Mouse (Mus musculus): ENCODE data around the gene Oprd1.
A peak's percentile ranks its signal among the peaks of the same experiment; 100 is the strongest.

Gene Oprd1

DNA sequence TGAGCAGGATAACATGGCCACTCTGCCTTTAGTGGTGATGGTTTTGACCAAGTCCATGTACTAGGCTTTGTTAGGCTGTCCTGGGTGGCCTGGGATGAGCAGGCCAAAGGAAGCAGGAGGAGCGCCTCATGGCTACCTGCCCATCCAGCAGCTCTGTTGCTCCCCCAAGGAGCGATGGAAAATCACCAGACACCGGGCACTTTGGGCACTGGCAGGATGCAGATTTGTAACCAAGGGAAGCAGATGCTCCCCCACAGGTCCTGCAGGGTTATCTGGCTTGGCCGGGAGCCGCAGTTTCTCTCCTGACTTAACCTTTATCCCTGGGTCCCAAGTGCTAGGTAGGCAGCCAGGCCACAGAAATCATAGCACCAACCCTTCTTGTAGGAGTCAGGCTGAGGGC, 10.9 kb downstream of the Oprd1 start:
- no peak for DNase-seq

DNA sequence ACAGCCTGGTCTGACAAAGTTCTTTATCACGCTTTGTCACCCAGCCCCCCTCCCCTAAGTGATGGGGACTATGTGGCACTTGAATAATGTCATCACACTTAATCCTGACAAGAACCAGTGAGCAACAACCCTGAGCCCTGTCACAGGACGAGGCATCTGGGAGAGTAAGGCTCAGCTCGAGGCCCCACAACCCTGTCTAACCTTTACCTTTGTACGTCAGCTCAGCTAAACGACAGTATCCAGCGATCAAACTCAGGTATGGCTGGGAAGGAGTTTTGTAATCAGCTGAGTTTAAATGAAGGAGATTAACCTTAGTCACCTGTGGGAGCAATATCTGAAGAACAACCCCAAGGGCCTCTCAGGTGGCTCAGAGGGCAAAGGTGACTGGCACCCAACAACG, 12.0 kb downstream of the Oprd1 start:
- DNase-seq: no peak

DNA sequence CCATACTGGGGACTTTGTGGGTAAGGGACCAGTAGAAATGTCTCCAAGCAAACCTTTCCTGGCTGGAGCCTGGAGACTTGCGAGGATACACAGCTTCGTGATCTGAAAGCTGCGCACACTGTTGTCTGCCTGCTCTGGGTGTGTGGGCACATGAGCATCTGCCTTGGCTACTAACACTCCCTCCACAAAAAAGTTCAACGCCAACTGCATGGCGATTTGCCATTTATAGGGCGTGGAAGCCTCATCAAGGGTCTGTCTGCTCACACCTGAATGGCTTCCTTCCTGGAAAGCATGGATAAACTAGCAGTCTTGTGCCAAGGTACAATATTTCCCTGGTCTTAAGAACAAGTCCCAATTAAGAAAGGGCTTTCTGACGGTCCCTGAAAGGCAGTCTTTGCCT, 12.5 kb downstream of the Oprd1 start:
- DNase-seq: no peak

DNA sequence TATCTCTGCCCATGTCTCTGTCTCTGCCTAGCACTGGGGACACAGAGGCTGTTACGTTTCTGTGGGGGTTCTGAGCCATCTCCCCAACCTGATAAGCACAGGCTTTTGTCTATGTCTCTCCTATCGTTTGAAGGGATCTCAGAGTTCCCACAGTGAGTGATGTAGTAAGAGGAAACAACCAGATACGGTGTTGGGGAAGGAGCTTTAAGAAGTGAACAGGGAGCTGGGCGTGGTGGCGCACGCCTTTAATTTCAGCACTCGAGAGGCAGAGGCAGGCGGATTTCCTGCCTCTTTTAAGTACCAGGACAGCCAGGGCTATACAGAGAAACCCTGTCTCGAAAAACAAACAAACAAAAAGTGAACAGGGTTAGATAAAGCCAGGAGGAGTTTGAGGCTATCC, 13.2 kb downstream of the Oprd1 start:
- no peak for DNase-seq

DNA sequence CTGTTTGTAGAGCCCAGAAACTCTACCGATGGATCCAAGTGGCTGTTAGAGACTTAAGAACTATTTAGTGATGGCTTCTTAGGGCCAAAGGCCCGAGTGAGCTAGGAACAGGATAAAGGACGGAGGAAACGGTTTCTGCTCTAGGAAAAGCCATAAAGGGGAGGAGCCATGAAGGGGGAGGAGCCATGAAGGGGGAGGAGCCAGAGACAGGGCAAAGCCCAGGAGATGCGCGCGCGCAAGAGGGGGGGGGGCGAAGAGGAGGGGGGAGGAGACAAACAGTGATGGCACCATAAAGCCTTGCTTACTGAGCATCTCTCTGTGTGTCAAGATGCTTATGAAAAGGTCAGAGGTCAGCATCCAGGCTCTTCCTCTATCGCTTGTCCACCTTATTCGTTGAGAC, 13.6 kb downstream of the Oprd1 start:
- DNase-seq: no peak

DNA sequence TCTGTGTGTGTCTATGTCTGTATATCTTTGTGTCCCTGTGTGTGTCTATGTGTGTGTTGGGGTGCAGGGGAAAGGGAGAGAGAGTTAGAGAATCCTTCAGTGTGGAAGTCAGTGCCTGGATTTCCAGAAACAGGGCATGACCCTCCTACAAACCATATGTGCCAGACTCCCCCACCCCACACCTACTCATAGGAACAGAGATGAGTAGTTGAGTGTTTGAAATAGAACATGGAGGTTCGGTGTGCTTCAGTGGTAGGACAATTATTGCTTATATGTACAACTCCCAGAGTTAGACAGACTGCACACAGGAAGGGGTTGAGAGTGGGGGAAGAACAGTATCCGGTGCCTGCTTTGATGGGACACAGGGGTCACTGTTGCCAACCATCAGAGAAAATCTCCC, 14.2 kb downstream of the Oprd1 start:
- no peak for DNase-seq

DNA sequence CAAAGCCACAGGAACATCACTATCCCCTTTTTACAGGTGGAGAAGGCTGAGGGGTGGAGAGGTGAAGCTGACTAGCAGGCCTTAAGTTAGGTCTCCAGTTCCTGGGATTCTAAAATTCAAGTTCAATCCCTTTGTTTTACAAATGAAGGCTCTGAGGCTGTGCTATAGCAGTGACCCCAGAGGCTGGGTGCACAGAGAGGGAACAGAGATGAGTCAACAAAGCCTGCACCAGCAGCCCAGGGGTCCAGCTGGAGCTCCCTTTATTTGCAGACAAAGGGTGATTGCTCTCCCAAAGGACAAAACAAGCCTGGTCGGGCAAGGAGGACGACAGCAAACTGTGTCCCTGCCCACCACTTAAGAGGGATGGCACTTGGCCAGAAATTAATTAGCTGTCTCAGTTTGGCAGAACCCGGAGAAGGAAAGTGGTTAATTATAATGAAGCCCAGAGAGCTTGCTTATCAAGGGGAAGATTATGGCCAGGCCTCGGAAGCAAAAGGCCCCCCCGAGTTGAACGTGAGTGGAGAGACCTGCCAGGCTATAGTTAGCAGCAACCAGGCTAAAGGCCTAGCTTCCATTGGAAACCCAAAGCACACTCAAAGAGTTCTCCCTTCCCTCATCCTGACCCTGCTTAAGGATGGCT, 15.2 kb downstream of the Oprd1 start:
- no peak for DNase-seq

DNA sequence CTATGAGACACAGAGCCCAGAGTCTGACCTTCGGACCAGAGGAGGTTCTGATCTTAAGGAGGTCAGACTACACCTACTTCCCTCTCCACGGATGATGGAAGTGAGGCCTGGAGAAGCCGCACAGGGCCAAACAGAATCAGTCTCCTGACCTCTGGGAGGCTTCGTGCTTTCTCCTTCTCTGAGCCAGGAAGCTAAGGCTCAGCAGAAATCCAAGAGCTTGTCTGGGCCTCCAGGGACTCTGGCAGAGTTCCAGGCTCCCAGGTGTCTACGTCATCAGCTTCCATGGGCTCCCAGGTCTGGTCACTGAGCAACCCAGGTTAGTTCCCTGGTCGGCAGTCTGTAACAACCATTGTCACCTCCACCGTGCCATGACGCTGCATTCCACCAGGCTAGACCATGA, 17.2 kb downstream of the Oprd1 start:
- DNase-seq: peak; percentile 41

DNA sequence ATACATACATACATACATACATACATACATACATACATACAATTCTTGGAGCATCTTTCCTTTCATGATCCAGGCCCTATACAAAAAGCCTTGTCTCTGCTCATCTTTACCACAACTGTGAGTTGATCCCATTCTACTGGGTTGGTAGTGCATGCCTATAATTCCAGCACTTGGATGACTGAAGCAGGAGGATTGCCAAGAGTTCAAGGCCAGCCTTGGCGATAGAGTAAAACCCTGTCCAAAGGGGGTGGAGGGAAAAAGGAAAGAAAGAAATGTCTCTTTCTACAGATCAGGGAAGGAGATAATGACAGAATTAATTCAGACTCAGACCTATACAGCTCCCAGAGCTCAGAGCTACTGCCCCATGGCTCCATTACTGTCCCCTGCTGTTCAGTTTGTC, 21.1 kb downstream of the Oprd1 start:
- DNase-seq: no peak

DNA sequence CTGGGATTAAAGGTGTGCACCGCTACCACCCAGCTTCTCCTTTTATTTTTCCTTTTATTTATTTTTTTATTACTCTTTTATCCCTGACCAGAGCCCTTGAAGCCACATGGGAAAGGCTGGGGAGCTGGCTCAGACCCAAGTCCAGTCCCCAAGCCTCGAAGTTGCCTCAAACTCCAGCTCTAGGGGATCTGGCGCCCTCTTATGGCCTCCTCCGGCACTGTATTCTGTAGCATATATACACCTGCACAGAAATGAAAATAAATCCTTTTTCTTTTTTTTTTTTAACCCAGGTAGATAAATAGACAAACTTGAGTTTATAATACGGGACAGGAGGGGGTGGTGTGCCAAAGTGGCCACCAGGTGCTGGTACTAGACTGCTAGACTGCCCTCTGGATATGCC, 22.6 kb downstream of the Oprd1 start:
- DNase-seq: no peak

DNA sequence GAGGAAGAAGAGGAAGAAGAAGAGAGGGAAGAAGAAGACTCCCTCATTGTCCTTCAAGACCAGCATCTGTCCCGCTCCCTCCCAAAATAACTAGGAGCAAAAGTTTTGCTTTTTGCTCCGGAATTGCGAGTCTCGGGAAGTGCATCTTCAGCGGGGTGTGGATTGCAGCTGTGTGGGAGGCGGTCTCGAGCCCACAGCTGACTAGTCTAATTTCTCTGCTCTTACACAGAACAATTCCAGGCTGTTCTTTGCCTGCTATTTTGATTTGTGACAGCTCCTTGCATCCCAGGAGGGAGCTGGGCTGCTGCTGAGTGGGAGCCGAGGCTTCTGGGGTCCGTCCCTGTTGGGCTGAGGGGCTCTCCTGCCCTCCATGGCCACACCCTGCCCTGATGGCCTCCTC, 24.7 kb downstream of the Oprd1 start:
- DNase-seq: no peak

DNA sequence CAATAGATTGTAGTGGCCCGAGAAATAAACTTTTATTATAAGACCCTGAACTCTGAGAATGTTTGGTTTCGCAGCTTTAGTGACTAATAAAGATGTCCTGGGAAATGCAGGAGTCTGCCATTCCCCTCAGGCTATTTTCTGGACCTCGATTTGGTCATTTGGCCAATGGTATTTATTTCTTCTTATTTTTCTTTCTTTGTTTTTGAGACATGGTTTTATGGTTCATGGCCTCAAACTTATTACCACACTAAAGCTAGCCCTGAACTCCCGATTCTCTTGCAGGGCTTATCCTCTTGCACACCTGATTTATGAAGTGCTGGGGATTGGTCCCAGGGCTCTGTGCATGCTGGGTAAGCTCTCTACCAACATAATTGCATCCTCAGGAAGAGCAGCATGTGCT, 28.0 kb downstream of the Oprd1 start:
- DNase-seq: no peak

DNA sequence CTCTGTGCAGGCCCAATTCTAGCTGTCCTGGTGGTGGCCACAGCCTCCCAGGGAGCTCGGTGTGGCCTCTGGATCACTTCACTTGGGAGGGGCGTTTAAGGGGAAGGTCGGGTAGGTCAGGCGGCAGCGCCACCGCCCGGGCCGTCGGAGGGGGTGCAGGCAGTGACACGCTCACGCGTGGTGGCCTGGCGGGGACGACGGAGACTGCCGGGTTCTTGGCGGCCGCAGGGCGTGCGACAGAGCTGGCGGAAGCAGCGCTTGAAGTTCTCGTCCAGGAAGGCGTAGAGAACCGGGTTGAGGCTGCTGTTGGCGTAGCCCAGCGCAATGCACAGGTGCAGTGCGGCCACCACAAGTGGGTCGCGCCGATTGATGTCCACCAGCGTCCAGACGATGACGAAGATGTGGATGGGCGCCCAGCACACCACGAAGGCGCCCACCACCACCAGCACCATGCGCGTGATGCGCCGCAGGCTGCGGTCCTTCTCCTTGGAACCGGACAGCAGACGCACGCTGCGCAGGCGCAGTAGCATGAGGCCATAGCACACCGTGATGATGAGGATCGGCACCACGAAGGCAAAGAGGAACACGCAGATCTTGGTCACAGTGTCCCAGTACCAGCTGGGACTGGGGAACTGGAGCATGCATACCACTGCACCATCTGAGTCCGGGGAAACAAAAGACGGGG, 30.7 kb downstream of the Oprd1 start:
- no peak for DNase-seq

DNA sequence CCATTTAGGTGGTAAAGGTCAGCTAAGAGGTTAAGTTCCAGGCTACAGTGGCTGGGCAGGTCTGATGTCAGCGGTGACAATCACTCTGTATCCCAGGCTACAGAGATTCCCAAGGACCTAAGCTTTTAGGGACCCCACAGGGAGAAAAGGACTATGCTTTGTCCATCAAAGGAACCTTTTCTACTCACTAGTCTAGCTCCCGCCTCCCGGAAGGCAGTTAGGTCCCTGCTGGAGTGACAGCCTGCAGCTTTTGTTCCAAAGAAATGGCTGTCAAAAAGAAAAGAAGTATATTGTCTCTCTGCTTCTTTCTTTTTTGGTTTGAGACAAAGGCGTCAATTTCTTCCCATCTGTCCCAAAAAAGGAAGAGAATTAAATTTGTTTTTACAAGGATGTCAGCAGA, 33.1 kb downstream of the Oprd1 start:
- no peak for DNase-seq

DNA sequence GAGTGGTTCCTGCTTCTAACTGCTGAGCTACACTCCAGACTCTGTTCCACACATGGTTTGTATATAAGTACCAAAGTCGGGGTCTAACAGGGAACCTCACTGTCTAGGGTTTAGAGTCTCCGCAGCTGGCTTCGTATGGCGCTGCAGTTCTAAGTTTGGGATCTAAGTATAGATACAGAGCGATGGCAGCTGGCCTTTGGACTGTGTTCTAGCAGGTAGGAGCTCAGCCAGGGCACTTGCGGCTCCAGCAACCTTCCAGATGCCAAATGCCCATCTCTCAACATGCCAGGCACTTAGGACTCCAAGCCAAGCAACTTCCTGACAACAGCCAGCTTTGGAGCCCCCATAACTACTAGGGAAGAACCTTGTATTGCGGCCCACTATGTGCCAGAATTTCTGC, 36.1 kb downstream of the Oprd1 start:
- DNase-seq: no peak

DNA sequence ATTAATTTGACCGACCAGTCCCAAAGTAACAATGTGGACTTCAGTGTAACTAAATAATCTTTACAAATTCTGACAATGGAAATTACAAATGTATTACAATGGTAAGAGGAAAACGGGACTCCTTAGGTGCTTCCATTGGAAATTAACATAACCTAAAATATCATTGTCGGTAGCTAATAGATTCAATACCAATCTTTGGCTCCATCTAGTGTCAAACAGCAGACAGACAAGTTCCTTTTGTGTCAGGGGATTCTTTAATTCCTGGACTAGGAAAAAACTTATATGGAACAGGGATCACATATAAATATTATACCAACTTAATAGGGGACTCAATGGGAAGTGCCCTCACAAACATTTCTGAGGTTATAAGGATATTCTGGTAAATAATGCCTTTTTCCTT, 43.1 kb downstream of the Oprd1 start:
- no peak for DNase-seq

DNA sequence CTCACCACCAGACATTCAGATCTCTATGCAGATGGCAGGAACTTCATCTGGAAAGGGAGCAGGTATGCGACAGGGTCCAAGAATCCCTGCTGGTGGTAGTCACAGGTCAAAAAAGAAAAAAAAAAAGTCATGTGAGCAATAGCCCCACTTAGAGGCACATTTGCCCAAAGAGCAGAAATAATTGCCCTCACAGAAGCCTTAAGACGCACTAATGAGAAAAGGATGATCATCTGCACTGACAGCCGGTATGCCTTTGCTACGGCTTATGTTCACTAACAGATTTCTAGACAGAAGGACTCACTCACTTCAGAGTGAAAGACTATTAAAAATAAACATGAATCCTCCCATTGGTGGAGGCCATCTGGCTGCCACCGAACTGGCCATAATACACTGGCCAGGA, 44.7 kb downstream of the Oprd1 start:
- DNase-seq: no peak

DNA sequence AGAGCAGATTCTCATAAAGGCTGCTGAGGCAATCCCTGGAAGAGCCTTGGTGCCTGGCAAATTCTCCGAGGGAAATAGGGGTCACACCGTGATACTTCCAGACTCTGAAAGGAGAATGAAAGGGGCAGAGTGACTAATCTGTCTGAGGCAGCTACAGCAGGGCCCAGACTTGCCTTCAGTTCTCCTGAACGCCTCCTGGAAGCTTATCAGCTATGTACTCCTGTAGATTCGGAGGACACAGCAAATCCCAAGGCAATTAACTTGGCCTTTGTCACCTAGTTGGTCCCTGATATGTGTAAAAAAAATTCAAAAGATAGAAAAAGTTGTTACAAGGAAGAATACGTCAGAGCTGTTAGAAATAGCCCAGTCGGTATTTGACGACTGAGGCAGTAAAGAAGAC, 49.2 kb downstream of the Oprd1 start:
- no peak for DNase-seq

DNA sequence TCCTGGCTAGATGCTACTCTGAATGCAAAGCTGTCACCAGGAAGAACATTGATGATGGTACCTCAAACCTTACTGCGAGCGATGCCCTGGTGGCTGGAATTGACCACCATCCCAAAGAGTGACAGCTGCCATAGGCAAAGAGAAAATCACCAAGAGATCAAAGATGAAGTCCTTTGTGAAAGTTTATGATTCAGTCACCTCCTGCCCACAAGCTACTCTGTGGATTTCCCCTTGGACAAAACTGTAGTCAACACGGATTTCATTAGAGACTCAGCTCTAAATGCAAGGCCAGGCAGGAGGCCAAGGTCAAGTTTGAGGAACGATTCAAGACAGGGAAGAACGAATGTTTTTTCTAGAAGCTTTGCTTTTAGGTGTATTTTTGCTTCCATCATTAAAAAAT, 50.4 kb downstream of the Oprd1 start:
- DNase-seq: no peak

DNA sequence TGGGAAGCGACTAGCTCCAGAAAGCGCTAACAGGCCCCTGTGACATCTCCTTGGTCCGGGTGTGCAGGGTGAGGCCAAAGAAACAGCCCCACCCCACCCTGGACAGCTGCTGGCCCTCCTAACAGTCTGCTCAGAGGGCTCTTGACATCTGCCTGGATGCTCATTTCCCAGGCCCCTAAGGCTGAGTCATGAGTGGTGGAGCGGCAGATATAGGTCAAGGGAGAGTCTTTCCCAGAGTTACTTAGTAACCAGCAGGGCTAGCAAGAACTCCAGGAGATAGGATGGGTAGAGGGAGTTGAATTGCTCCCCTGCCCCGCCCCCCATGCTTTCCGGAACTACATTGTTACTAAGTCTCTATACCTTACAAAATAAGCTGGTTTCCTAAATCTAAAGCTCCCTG, 51.1 kb downstream of the Oprd1 start:
- no peak for DNase-seq

DNA sequence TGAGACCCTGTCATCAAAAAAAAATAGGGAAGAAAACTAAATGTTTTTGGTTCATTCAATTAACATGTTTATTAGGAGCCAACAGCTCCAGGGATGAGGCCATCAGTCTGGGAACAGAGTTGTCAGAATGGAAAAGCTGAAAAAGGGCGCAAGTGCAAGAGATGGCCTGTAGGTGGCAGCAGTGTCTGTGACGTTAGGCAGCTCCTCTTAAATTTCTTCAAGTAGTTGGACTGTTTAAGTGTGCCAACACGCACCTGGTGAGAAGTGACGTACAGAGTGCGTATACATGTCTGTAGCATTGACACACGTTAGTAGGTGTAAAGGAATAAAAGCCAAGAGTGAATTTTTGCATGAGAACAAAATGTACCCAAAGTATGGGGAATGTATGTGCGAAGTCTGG, 55.4 kb downstream of the Oprd1 start:
- DNase-seq: peak; percentile 71

DNA sequence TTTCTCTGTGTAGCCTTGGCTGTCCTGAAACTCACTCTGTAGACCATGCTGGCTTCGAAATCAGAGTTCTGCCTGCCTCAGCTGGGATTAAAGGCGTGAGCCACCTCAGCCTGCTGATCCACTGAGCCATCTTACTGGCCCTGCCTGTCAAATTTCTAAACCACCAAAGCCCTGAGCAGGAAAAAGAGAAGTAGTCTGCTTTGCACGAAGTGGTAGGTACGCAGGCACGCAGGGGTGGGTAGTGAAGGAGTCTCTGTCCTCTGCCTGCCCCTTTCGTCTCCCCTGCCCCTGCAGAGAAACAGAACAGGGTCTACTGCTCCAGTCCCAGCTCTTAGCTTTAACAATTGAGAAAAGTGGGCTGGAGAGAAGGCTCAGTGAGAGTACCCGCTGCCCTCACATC, 59.2 kb downstream of the Oprd1 start:
- no peak for DNase-seq

DNA sequence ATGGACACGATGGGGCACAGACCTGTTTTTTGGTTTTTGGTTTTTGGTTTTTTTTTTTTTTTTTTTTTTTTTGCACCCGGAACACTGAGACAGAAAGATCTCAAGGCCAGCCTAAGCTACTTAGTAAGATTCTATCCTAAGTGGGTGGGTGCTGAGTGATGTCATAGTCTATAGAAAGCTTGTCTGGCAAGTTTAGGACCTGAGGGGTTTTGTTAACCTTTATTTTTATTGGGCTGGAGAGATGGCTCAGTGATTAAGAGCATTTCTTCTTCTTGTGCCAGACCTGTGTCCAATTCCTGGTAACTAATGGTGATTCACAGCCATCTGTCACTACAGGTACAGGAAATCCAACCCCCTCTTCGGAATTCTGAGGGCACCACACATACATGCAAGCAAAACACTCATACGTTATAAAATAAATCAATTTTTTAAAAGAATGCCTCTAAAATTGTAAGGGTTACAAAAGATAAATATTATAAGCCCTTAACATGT, 63.7 kb downstream of the Oprd1 start:
- no peak for DNase-seq

DNA sequence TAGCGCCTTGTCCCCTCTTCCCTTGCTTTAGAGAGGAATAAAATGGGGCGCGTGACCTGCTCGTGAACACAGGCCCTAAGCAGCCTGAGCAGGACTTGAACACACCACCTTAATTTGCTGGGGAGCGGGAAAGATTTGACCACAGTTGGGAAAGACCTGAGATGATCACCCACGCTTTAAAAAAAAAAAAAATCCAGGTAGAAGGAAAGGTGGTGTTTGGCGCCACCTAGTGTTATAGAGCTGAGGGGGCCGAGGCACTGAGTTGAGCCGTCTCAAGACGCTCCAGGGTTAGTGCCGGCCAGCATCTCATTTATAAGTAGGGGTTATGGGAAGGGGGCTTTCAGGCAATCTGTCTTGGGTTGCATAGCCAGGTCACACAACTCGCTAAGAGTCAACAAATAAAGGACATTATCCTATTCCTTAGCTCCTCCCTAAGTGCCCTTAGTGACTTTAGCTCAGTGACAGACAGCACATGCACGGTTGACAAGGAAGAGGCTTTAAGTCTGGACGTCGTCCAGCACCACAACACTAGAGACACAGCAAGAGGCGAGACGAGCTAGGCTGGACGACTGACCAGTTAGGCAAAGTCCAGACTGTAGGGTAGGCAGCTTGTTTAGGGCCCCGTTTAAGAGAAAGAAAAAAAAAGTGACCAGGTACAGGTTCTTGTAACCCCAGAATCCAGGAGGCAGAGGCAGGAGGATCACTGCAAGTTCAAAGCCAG, 64.6 kb downstream of the Oprd1 start:
- DNase-seq: peak; percentile 79
